Mouse (Mus musculus): ENCODE results near the gene Skap1. TPM values are rescaled to one million over a fixed set of nuclear protein-coding genes. Genes with fewer than 3 reads are reported as not detected.

The Skap1 gene
- 2.6 and 3.9 TPM in 2 replicates for polyA plus RNA-seq (2014; fragmentation: Nextera tagmentation; extraction: Ambion mirVana)

DNA sequence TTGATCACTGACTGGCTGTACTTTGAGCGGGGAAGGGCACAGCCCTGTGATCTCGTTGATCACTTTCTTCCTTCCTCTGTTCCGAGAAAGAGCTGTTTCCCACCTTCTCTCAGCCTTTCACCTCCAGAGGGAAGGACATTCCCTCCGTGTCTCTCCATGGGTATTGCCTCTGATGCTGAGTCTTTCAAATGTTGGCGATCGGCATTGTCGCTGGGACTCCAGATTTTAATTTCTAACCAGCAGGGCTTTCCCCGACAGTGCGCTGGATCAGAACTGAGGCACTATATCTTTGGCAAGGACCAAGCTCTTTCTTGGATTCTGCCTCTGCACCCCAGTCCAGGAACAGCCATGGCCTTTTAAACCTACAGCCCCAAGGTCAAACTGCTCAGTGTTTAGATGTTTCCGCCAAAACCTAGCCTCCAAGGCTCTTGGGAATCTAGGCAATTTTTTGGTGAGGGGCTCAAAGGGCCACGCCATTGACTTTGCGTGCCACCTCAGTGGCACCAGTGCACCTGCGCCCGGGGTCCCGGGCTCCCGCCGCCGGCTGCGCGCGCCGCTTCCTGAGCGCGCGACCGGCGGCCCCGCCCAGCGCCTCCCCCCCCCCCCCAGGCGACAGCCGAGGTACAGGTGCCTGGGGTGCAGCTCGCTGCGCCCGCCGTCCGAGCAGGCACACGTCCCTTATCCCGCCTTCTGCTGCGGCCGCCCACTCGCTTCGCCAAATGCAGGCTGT, at the start of gene Skap1:
Gene Skap1 (plus strand): TSS at position 608 of the 730 bp plus-strand sequence.
- H3K4me3 ChIP-seq (ENCODE audit: low read depth, low read length) = peak within 1 kb of the TSS; percentile 36
- no peak for ATAC-seq (replicated peaks; ENCODE audit: low FRiP score)
- no peak within 1 kb of the TSS for H3K27ac ChIP-seq (ENCODE audit: low read depth, low read length)
- H3K4me1 ChIP-seq (replicated peaks; ENCODE audit: control insufficient read depth, insufficient read depth, low read length) = peaks cover 19% of the 10 kb centered on the region
- WGBS = 8% methylated on average over 27 of the region's 42 CpGs
- peaks cover 12% of the 10 kb centered on the region for H3K27me3 ChIP-seq (ENCODE audit: control insufficient read depth, insufficient read depth, low read length)
- no peaks in the 10 kb centered on the region for H3K9me3 ChIP-seq (ENCODE audit: control insufficient read depth, low read length)
- H3K4me2 ChIP-seq (ENCODE audit: low read depth, low read length, severe bottlenecking) = peak within 1 kb of the TSS; percentile 64
- DNase-seq (ENCODE audit: low spot score) = no peak
- peak within 1 kb of the TSS; percentile 41 for H3K9ac ChIP-seq (ENCODE audit: low read length)
- H3K36me3 ChIP-seq (ENCODE audit: control insufficient read depth, insufficient read depth, low read length) = no peaks in the 10 kb centered on the region

DNA sequence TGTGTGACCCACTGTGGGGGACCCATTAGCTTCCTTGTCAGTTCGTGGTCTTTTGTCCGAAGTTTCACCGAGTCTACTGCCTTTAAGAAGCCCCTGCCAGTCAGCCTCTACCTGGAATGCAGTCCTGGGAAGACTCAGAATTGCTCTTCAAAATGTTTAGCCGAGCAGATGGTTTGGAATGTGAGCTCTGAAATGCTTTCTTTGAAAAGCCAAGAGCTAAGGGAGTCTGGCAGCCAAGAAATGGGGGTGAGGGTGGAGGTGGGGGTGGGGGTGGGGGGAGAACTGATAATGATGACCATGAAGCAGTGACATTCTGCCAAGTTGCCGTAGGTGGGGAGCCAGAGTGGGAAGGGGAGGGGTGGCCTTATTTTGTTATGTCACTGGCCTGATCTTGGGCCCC, 43.3 kb upstream of the Skap1 start:
- no peak overlapping the region for H3K9ac ChIP-seq (ENCODE audit: low read length)
- H3K4me3 ChIP-seq (ENCODE audit: low read depth, low read length) = no peak overlapping the region
- DNase-seq (ENCODE audit: low spot score) (no peak), ATAC-seq (replicated peaks; ENCODE audit: low FRiP score) (no peak)
- H3K27ac ChIP-seq (ENCODE audit: low read depth, low read length) = no peak overlapping the region
- H3K36me3 ChIP-seq (ENCODE audit: control insufficient read depth, insufficient read depth, low read length) = no peaks in the 10 kb centered on the region
- no peaks in the 10 kb centered on the region for H3K4me1 ChIP-seq (replicated peaks; ENCODE audit: control insufficient read depth, insufficient read depth, low read length)
- no peak overlapping the region for H3K4me2 ChIP-seq (ENCODE audit: low read depth, low read length, severe bottlenecking)
- no peaks in the 10 kb centered on the region for H3K27me3 ChIP-seq (ENCODE audit: control insufficient read depth, insufficient read depth, low read length)
- WGBS = 56% methylated on average over 5 of the region's 5 CpGs
- no peaks in the 10 kb centered on the region for H3K9me3 ChIP-seq (ENCODE audit: control insufficient read depth, low read length)

DNA sequence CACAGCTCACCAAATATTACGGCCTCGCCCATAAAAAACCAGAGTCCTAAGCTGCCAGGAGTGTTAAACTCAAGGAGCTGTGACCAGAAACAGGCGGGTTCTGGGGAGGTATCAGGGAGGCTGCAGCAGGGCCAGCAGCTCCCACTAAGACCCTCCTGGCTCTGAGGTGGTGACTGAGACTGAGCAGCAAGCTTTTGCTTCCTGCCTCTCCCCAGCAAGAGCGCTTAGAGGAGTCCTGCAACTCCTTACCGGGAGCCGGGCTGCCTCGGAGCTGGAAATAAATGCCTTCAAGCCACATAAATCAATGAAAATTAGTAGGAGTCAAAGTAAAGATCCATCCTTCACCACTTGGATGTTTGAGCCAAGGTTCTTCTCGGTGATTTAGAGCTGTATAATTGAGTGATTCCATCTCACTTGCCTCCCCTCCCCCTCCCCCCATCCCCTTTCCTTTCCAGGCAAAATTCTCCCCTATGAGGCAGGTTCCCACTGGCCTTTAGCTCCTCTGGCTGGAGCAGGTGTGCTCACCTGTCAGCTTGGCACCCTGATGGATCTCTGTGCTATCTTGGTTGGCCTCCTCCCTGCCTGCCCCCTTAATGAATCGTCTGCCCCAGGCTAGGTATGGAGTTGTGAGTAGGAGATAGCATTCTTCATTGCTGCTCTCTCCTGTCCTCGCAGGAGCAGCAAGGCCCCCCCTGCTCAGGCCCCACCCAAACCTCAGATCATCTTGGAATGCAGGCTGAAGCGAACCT, 42.7 kb upstream of the Skap1 start:
- Histone ChIP-seq H3K36me3 (ENCODE audit: control insufficient read depth, insufficient read depth, low read length) (no peaks in the 10 kb centered on the region), H3K4me1 (replicated peaks; ENCODE audit: control insufficient read depth, insufficient read depth, low read length) (no peaks in the 10 kb centered on the region), H3K4me2 (ENCODE audit: low read depth, low read length, severe bottlenecking) (no peak overlapping the region), H3K27me3 (ENCODE audit: control insufficient read depth, insufficient read depth, low read length) (no peaks in the 10 kb centered on the region), H3K27ac (ENCODE audit: low read depth, low read length) (no peak overlapping the region), H3K9me3 (ENCODE audit: control insufficient read depth, low read length) (no peaks in the 10 kb centered on the region), H3K4me3 (ENCODE audit: low read depth, low read length) (no peak overlapping the region), H3K9ac (ENCODE audit: low read length) (no peak overlapping the region)
- 63% methylated on average over 11 of the region's 11 CpGs for WGBS
- DNase-seq (ENCODE audit: low spot score) (no peak), ATAC-seq (replicated peaks; ENCODE audit: low FRiP score) (no peak)

DNA sequence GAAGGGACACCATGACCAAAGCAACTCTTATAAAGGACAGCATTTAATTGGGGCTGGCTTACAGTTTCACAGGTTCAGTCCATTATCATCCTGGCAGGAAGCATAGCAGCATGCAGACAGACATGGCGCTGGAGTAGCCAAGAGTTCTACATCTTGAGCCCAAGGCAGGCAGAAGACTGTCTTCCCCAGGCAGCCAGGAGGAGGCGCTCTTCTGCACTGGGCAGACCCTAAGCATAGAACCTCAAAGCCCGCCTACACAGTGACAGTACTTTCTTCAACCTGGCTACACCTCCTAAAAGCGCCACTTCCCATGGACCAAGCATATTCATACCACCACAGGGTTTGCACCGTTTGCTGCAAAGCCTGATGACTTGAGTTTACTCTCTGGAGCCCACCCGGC, 39.2 kb upstream of the Skap1 start:
- 87% methylated on average over 6 of the region's 6 CpGs for WGBS
- no peaks in the 10 kb centered on the region for H3K9me3 ChIP-seq (ENCODE audit: control insufficient read depth, low read length)
- ATAC-seq (replicated peaks; ENCODE audit: low FRiP score) = no peak

DNA sequence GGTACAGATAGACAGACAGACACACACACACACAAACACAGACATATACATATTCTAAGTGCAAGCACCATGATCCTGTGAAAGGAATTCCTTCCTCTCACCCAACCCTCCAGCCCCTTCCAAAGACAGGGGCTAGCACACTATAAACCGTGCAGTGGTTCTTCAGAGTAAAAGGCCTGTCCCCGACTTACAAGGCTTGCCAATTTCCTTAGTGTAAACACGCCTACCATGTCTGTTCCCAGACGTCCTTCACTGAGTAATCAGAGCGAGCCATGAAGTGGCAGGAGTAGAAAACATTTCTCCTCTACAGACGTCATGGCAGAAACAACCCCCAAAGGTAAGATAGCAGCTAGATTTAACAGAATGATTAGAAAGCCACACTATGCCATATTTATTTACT, 38.2 kb upstream of the Skap1 start:
- no peak for DNase-seq (ENCODE audit: low spot score)
- 77% methylated on average over 6 of the region's 6 CpGs for WGBS
- no peak overlapping the region for H3K9ac ChIP-seq (ENCODE audit: low read length)

More for the DNA sequence above, 39.2 kb upstream of the Skap1 start:
- no peaks in the 10 kb centered on the region for H3K27me3 ChIP-seq (ENCODE audit: control insufficient read depth, insufficient read depth, low read length)
- H3K4me1 ChIP-seq (replicated peaks; ENCODE audit: control insufficient read depth, insufficient read depth, low read length) = no peaks in the 10 kb centered on the region
- no peak overlapping the region for H3K9ac ChIP-seq (ENCODE audit: low read length)
- no peak overlapping the region for H3K4me3 ChIP-seq (ENCODE audit: low read depth, low read length)
- no peak overlapping the region for H3K27ac ChIP-seq (ENCODE audit: low read depth, low read length)
- no peak overlapping the region for H3K4me2 ChIP-seq (ENCODE audit: low read depth, low read length, severe bottlenecking)
- DNase-seq (ENCODE audit: low spot score) = no peak
- H3K36me3 ChIP-seq (ENCODE audit: control insufficient read depth, insufficient read depth, low read length) = no peaks in the 10 kb centered on the region

DNA sequence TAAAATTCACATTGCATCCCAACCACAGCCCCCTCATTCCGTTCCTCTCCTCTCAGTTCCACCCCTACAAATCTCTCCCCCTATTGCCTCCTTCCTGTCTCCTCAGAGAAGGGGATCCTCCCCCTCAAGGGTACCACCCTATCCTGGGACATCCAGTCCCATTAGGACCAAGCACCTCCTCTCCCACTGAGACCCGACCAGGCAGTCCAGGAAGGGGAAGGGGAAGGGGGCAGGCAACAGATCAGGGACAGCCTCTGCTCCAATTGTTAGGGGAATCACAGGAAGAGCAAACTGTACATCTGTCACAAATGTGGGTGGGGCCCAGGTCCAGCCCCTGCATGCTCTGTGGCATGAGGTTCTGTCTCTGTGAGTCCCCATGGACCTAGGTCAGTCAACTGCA, 37.6 kb upstream of the Skap1 start:
- ATAC-seq (replicated peaks; ENCODE audit: low FRiP score) = no peak
- no peaks in the 10 kb centered on the region for H3K4me1 ChIP-seq (replicated peaks; ENCODE audit: control insufficient read depth, insufficient read depth, low read length)

More for the DNA sequence above, 38.2 kb upstream of the Skap1 start:
- Histone ChIP-seq H3K9me3 (ENCODE audit: control insufficient read depth, low read length) (no peaks in the 10 kb centered on the region), H3K27ac (ENCODE audit: low read depth, low read length) (no peak overlapping the region), H3K4me3 (ENCODE audit: low read depth, low read length) (no peak overlapping the region), H3K36me3 (ENCODE audit: control insufficient read depth, insufficient read depth, low read length) (no peaks in the 10 kb centered on the region), H3K4me1 (replicated peaks; ENCODE audit: control insufficient read depth, insufficient read depth, low read length) (no peaks in the 10 kb centered on the region), H3K4me2 (ENCODE audit: low read depth, low read length, severe bottlenecking) (no peak overlapping the region), H3K27me3 (ENCODE audit: control insufficient read depth, insufficient read depth, low read length) (no peaks in the 10 kb centered on the region)
- ATAC-seq (replicated peaks; ENCODE audit: low FRiP score) = no peak

DNA sequence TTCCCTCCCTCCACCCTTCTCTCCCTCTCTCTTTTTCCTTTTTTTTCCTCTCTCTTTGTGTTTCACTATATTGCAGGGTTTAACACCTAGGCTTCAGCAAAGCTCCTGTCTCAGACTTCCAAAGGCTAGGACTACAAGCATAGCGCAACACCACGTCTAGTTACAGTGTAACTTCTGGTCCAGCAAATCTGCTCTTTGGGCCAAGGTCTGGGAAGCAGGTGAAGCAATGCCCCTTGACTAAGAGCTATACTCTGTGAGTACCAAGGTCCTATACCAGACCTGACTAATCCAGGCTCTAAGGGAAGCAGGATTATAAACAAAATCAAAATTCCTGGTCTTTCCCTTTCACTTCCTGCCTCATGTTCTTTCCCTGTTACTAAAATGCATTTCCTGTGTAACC, 35.3 kb upstream of the Skap1 start:
- Histone ChIP-seq H3K9me3 (ENCODE audit: control insufficient read depth, low read length) (no peaks in the 10 kb centered on the region), H3K9ac (ENCODE audit: low read length) (no peak overlapping the region), H3K4me2 (ENCODE audit: low read depth, low read length, severe bottlenecking) (no peak overlapping the region), H3K4me1 (replicated peaks; ENCODE audit: control insufficient read depth, insufficient read depth, low read length) (no peaks in the 10 kb centered on the region), H3K27ac (ENCODE audit: low read depth, low read length) (no peak overlapping the region), H3K36me3 (ENCODE audit: control insufficient read depth, insufficient read depth, low read length) (no peaks in the 10 kb centered on the region), H3K27me3 (ENCODE audit: control insufficient read depth, insufficient read depth, low read length) (no peaks in the 10 kb centered on the region), H3K4me3 (ENCODE audit: low read depth, low read length) (no peak overlapping the region)
- ATAC-seq (replicated peaks; ENCODE audit: low FRiP score) = no peak
- WGBS = 92% methylated on average over 2 of the region's 2 CpGs
- no peak for DNase-seq (ENCODE audit: low spot score)

More for the DNA sequence above, 37.6 kb upstream of the Skap1 start:
- Histone ChIP-seq H3K9me3 (ENCODE audit: control insufficient read depth, low read length) (no peaks in the 10 kb centered on the region), H3K27me3 (ENCODE audit: control insufficient read depth, insufficient read depth, low read length) (no peaks in the 10 kb centered on the region), H3K4me3 (ENCODE audit: low read depth, low read length) (no peak overlapping the region), H3K36me3 (ENCODE audit: control insufficient read depth, insufficient read depth, low read length) (no peaks in the 10 kb centered on the region), H3K27ac (ENCODE audit: low read depth, low read length) (no peak overlapping the region), H3K4me2 (ENCODE audit: low read depth, low read length, severe bottlenecking) (no peak overlapping the region), H3K9ac (ENCODE audit: low read length) (no peak overlapping the region)
- 53% methylated on average over 2 of the region's 2 CpGs for WGBS
- no peak for DNase-seq (ENCODE audit: low spot score)

DNA sequence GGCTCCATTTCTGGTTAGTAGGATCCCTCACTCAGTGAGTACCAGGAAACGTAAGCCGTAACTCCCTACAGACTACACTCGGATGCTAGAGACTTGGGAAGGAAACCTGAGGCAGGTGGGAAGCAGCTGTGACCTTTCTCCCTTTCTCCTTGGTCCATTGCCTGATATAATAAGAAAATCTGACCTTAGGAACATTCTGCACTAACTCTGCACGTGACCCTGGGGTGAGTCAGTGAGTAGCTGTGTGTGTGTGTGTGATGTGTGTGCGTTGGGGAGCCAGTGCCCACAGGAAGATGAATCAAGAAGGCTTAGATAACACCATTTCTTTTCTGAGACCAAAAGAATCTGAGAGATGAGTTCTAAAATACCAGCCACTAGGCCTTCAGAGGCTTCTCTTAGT, 34.5 kb upstream of the Skap1 start:
- Histone ChIP-seq H3K27ac (ENCODE audit: low read depth, low read length) (no peak overlapping the region), H3K4me1 (replicated peaks; ENCODE audit: control insufficient read depth, insufficient read depth, low read length) (no peaks in the 10 kb centered on the region), H3K9me3 (ENCODE audit: control insufficient read depth, low read length) (no peaks in the 10 kb centered on the region), H3K27me3 (ENCODE audit: control insufficient read depth, insufficient read depth, low read length) (no peaks in the 10 kb centered on the region), H3K4me3 (ENCODE audit: low read depth, low read length) (no peak overlapping the region), H3K36me3 (ENCODE audit: control insufficient read depth, insufficient read depth, low read length) (no peaks in the 10 kb centered on the region), H3K9ac (ENCODE audit: low read length) (no peak overlapping the region), H3K4me2 (ENCODE audit: low read depth, low read length, severe bottlenecking) (no peak overlapping the region)
- DNase-seq (ENCODE audit: low spot score) (no peak), ATAC-seq (replicated peaks; ENCODE audit: low FRiP score) (no peak)
- 78% methylated on average over 5 of the region's 5 CpGs for WGBS
